Mouse (Mus musculus) G1E (cell line): Measurements from ENCODE around the gene Pih1h3b. TPM values are rescaled to one million over a fixed set of nuclear protein-coding genes. Genes with fewer than 3 reads are reported as not detected.

Source experiments
- ATAC-seq: 2 replicates; pipeline ENCODE4 v1.8.0; 2016; ENCODE audit warnings: mild to moderate bottlenecking; ENCODE audit not compliant: insufficient number of reproducible peaks, poor library complexity, low FRiP score, severe bottlenecking; ENCODE audit errors: extremely low read depth
- DNase-seq: peaks from one replicate; pipeline ENCODE4 v3.0.0; 2012; ENCODE audit warnings: low spot score
- H3K27me3 ChIP-seq: 2 replicates; pipeline ENCODE4 v1.6.1; 2012; ENCODE audit warnings: mild to moderate bottlenecking, low read length, inconsistent platforms; ENCODE audit not compliant: insufficient read depth
- H3K36me3 ChIP-seq: replicated peaks from 2 replicates; pipeline ENCODE3; 2012; ENCODE audit warnings: mild to moderate bottlenecking, inconsistent platforms
- H3K4me1 ChIP-seq: 2 replicates; pipeline ENCODE4 v1.6.1; 2012; ENCODE audit warnings: low read depth, low read length, inconsistent platforms, mixed read lengths; ENCODE audit not compliant: insufficient read depth
- H3K4me3 ChIP-seq: 2 replicates; pipeline ENCODE4 v1.5.1; 2012; ENCODE audit warnings: low read depth, mild to moderate bottlenecking, inconsistent platforms, low read length, moderate library complexity, mixed read lengths
- H3K9me3 ChIP-seq: replicated peaks from 2 replicates; pipeline ENCODE4 v1.6.1; 2012; ENCODE audit warnings: inconsistent platforms
- CTCF ChIP-seq: IDR thresholded peaks from 2 replicates; pipeline ENCODE4 v1.5.1; 2012; ENCODE audit warnings: low read depth, low read length, inconsistent platforms, mixed read lengths
- GATA1 ChIP-seq: IDR thresholded peaks from 2 replicates; pipeline ENCODE4 v1.6.1; 2012; ENCODE audit warnings: borderline replicate concordance, low read length, inconsistent platforms, mixed read lengths
- GATA2 ChIP-seq: IDR thresholded peaks from 2 replicates; pipeline ENCODE4 v1.6.1; 2012; ENCODE audit warnings: low read depth, low read length, inconsistent platforms, borderline replicate concordance
- POLR2AphosphoS5 ChIP-seq: IDR thresholded peaks from 2 replicates; pipeline ENCODE4 v1.6.1; 2012; ENCODE audit warnings: low read depth, low read length, inconsistent platforms; ENCODE audit not compliant: insufficient replicate concordance
- TAL1 ChIP-seq: conservative IDR thresholded peaks from 2 replicates; pipeline ENCODE4 v1.6.1; 2012; ENCODE audit warnings: low read depth, low read length, inconsistent platforms, mixed read lengths
- polyA plus RNA-seq: library from polyadenylated mRNA; stranded (reverse); fragments of >175 nt; gene quantifications from 2 replicates; pipeline ENCODE4 v1.2.3, GENCODE M21; 2012
- total RNA-seq, 2 experiments: library from RNA; stranded (forward) in 1 of 2; stranded (reverse) in 1 of 2; fragments of 200-1000 nt in 1 of 2; fragments of >200 nt in 1 of 2; fragmentation: Nextera tagmentation in 1 of 2; gene quantifications; 2 replicates each; pipeline ENCODE4 v1.2.3; 2014 to 2017

Gene Pih1h3b
- total RNA-seq (2014; fragmentation: Nextera tagmentation) (not detected in 2 replicates), total RNA-seq (2017) (not detected in 2 replicates), polyA plus RNA-seq (not detected in 2 replicates)

- DNase-seq (no peak), ATAC-seq (no peak)
- Histone ChIP-seq H3K36me3 (no peaks in the 10 kb centered on the region), H3K27me3 (no peaks in the 10 kb centered on the region), H3K4me3 (no peak within 1 kb of the TSS), H3K9me3 (peaks cover 4% of the 10 kb centered on the region; the same call in 1 of the 2 replicates), H3K4me1 (no peaks in the 10 kb centered on the region)
- no peak for TF ChIP-seq CTCF
- no peak for TF ChIP-seq TAL1
- no peak for TF ChIP-seq GATA1
- no peak for TF ChIP-seq GATA2
- no peak for TF ChIP-seq POLR2AphosphoS5
These were observed at the start of gene Pih1h3b, which contains the start of gene Nup62cl for GRCm38 (mm10) chrX:140062135-140062975. TSS of gene Pih1h3b (plus strand) at chrX:140062879. TSS of gene Nup62cl (minus strand) at chrX:140062712.

- peaks cover 4% of the 10 kb centered on the region; the same call in 1 of the 2 replicates for H3K9me3 ChIP-seq
- ATAC-seq (no peak), DNase-seq (no peak)
- TF ChIP-seq GATA2, result no peak
- TF ChIP-seq GATA1, result no peak
- TF ChIP-seq TAL1, result no peak
- TF ChIP-seq POLR2AphosphoS5, result no peak
- TF ChIP-seq CTCF, result no peak
- no peak overlapping the region for H3K4me3 ChIP-seq
- H3K27me3 ChIP-seq, result no peaks in the 10 kb centered on the region
- no peaks in the 10 kb centered on the region for H3K4me1 ChIP-seq
- H3K36me3 ChIP-seq, result no peaks in the 10 kb centered on the region
These were observed 1.5 kb upstream of the Pih1h3b start for GRCm38 (mm10) chrX:140060886-140061874.

- TF ChIP-seq GATA1 (no peak), TAL1 (no peak), POLR2AphosphoS5 (no peak), GATA2 (no peak), CTCF (no peak)
- Histone ChIP-seq H3K36me3 (no peaks in the 10 kb centered on the region), H3K4me3 (no peak overlapping the region), H3K4me1 (no peaks in the 10 kb centered on the region), H3K27me3 (0 out of 2 replicates have a peak, but pooled peaks cover 3% of the 10 kb centered on the region), H3K9me3 (no peaks in the 10 kb centered on the region)
- no peak for DNase-seq
- ATAC-seq, result no peak
These were observed 19.9 kb downstream of the Pih1h3b start for GRCm38 (mm10) chrX:140082535-140082934.

GRCm38 (mm10) chrX:140094066-140094465 is 31.4 kb downstream of the Pih1h3b start:
- DNase-seq (no peak), ATAC-seq (no peak)
- H3K27me3 ChIP-seq, result no peaks in the 10 kb centered on the region
- H3K9me3 ChIP-seq, result no peaks in the 10 kb centered on the region
- no peak overlapping the region for H3K4me3 ChIP-seq
- no peak for TF ChIP-seq GATA2
- no peak for TF ChIP-seq TAL1
- TF ChIP-seq CTCF, result no peak
- TF ChIP-seq GATA1, result no peak
- no peak for TF ChIP-seq POLR2AphosphoS5
- no peaks in the 10 kb centered on the region for H3K36me3 ChIP-seq
- no peaks in the 10 kb centered on the region for H3K4me1 ChIP-seq

Other genes starting within 250 kb of the Pih1h3b start
- gene Morc4, start 191.2 kb upstream of the Pih1h3b start, total RNA-seq (2014; fragmentation: Nextera tagmentation), result 15.1 and 15.6 TPM in 2 replicates
- gene Morc4, start 191.2 kb upstream of the Pih1h3b start, total RNA-seq (2017), result 4.3 and 6.7 TPM in 2 replicates
- gene Morc4, start 191.2 kb upstream of the Pih1h3b start, polyA plus RNA-seq, result 22.8 and 26.4 TPM in 2 replicates
- gene Rbm41, start 64.3 kb upstream of the Pih1h3b start, total RNA-seq (2014; fragmentation: Nextera tagmentation), result 19.2 and 19.3 TPM in 2 replicates
- gene Rbm41, start 64.3 kb upstream of the Pih1h3b start, total RNA-seq (2017), result 6.5 and 8.1 TPM in 2 replicates
- gene Rbm41, start 64.3 kb upstream of the Pih1h3b start, polyA plus RNA-seq, result 0.12 and 0.14 TPM in 2 replicates
- not detected in 2 replicates for gene Nup62cl, start 167 bp upstream of the Pih1h3b start, total RNA-seq (2014; fragmentation: Nextera tagmentation)
- not detected in 2 replicates for gene Nup62cl, start 167 bp upstream of the Pih1h3b start, total RNA-seq (2017)
- gene Nup62cl, start 167 bp upstream of the Pih1h3b start, polyA plus RNA-seq, result not detected in 2 replicates